Mouse (Mus musculus) MEL (cell line): ENCODE measurements around the gene Asrgl1. TPM values are rescaled to one million over a fixed set of nuclear protein-coding genes. Genes with fewer than 3 reads are reported as not detected.
"Not testable (repeated sequence)": the region's sequence is repeated elsewhere in the genome, so short reads cannot be mapped to it uniquely, and the experiment has no call there.

Experiments used
- DNase-seq: peaks from one replicate; pipeline ENCODE4 v3.0.0; 2011; ENCODE audit warnings: low read depth, low spot score
- H3K27ac ChIP-seq: 2 replicates; pipeline ENCODE4 v1.5.1; 2012; ENCODE audit warnings: low read depth, mild to moderate bottlenecking, control low read depth, low read length, moderate library complexity; ENCODE audit not compliant: control insufficient read depth
- H3K27me3 ChIP-seq, 2 experiments: fragments of 150-350 bp in 1 of 2; sonication (generic) in 1 of 2; 2 replicates each; pipeline ENCODE4 v1.6.1; 2012; ENCODE audit warnings: low read length in 2 of 2, mild to moderate bottlenecking in 2 of 2, improper control_type of control experiment in 1 of 2, moderate library complexity in 1 of 2; ENCODE audit not compliant: insufficient read depth in 2 of 2, control insufficient read depth in 1 of 2
- H3K36me3 ChIP-seq, 2 experiments: 2 replicates each; pipeline ENCODE4 v1.6.1; 2012 to 2014; ENCODE audit warnings: low read length in 2 of 2, improper control_type of control experiment in 1 of 2, inconsistent platforms in 1 of 2, mild to moderate bottlenecking in 1 of 2; ENCODE audit not compliant: insufficient read depth in 2 of 2, control insufficient read depth in 1 of 2
- H3K4me1 ChIP-seq, 2 experiments: fragments of 150-350 bp in 1 of 2; sonication (generic) in 1 of 2; 2 replicates each; pipeline ENCODE4 v1.6.1; 2012; ENCODE audit warnings: low read length in 2 of 2, improper control_type of control experiment in 1 of 2, mild to moderate bottlenecking in 1 of 2; ENCODE audit not compliant: insufficient read depth in 2 of 2, control insufficient read depth in 1 of 2
- H3K4me3 ChIP-seq, 2 experiments: fragments of 150-350 bp in 1 of 2; sonication (generic) in 1 of 2; 2 replicates each; pipeline ENCODE4 v1.5.1; 2012; ENCODE audit warnings: low read depth in 2 of 2, low read length in 2 of 2, mild to moderate bottlenecking in 2 of 2, moderate library complexity in 2 of 2, control low read depth in 1 of 2, improper control_type of control experiment in 1 of 2; ENCODE audit not compliant: control insufficient read depth in 1 of 2, insufficient read depth in 1 of 2
- H3K79me2 ChIP-seq: 2 replicates; pipeline ENCODE4 v1.6.1; 2012; ENCODE audit warnings: mild to moderate bottlenecking, low read length, moderate library complexity; ENCODE audit not compliant: control insufficient read depth, poor library complexity, insufficient read depth
- H3K9ac ChIP-seq: 2 replicates; pipeline ENCODE4 v1.6.1; 2012; ENCODE audit warnings: low read depth, mild to moderate bottlenecking, control low read depth, low read length, moderate library complexity; ENCODE audit not compliant: control insufficient read depth, poor library complexity, severe bottlenecking
- H3K9me3 ChIP-seq: fragments of 150-350 bp; sonication (generic); replicated peaks from 2 replicates; pipeline ENCODE4 v1.6.1; 2012; ENCODE audit warnings: mild to moderate bottlenecking, low read length, improper control_type of control experiment, moderate library complexity; ENCODE audit not compliant: insufficient read depth
- CHD1 ChIP-seq: IDR thresholded peaks from 2 replicates; pipeline ENCODE4 v1.6.1; 2012; ENCODE audit warnings: low read depth, mild to moderate bottlenecking, inconsistent platforms, low read length, improper control_type of control experiment
- CHD2 ChIP-seq: IDR thresholded peaks from 2 replicates; pipeline ENCODE4 v1.6.1; 2011; ENCODE audit warnings: low read length, improper control_type of control experiment
- E2F4 ChIP-seq: IDR thresholded peaks from 2 replicates; pipeline ENCODE4 v1.6.1; 2011; ENCODE audit warnings: low read depth, low read length, improper control_type of control experiment, borderline replicate concordance
- EP300 ChIP-seq, 2 experiments: IDR thresholded peaks; 2 replicates each; pipeline ENCODE4 v1.6.1; 2011; ENCODE audit warnings: improper control_type of control experiment in 2 of 2, low read length in 2 of 2, low read depth in 1 of 2, mild to moderate bottlenecking in 1 of 2
- ETS1 ChIP-seq: IDR thresholded peaks from 2 replicates; pipeline ENCODE4 v1.6.1; 2012; ENCODE audit warnings: low read depth, mild to moderate bottlenecking, inconsistent platforms, low read length, improper control_type of control experiment, moderate library complexity
- GABPA ChIP-seq: IDR thresholded peaks from 2 replicates; pipeline ENCODE4 v1.6.1; 2012; ENCODE audit warnings: low read depth, mild to moderate bottlenecking, inconsistent platforms, low read length, improper control_type of control experiment, moderate library complexity
- GATA1 ChIP-seq: IDR thresholded peaks from 2 replicates; pipeline ENCODE4 v1.6.1; 2011; ENCODE audit warnings: low read depth, low read length, improper control_type of control experiment
- HCFC1 ChIP-seq: IDR thresholded peaks from 2 replicates; pipeline ENCODE4 v1.6.1; 2012; ENCODE audit warnings: low read depth, mild to moderate bottlenecking, inconsistent platforms, low read length, improper control_type of control experiment, moderate library complexity
- KAT2A ChIP-seq: conservative IDR thresholded peaks from 2 replicates; pipeline ENCODE4 v1.6.1; 2012; ENCODE audit warnings: low read depth, low read length, improper control_type of control experiment, inconsistent platforms
- MAX ChIP-seq: IDR thresholded peaks from 2 replicates; pipeline ENCODE4 v1.6.1; 2011; ENCODE audit warnings: low read length, improper control_type of control experiment
- MAZ ChIP-seq: IDR thresholded peaks from 2 replicates; pipeline ENCODE4 v1.6.1; 2012; ENCODE audit warnings: low read depth, mild to moderate bottlenecking, inconsistent platforms, low read length, improper control_type of control experiment
- MXI1 ChIP-seq: IDR thresholded peaks from 2 replicates; pipeline ENCODE4 v1.6.1; 2011; ENCODE audit warnings: mild to moderate bottlenecking, low read depth, low read length, improper control_type of control experiment
- MYB ChIP-seq: IDR thresholded peaks from 2 replicates; pipeline ENCODE4 v1.6.1; 2011; ENCODE audit warnings: mild to moderate bottlenecking, low read depth, low read length, improper control_type of control experiment
- MYC ChIP-seq: IDR thresholded peaks from 2 replicates; pipeline ENCODE4 v1.6.1; 2011; ENCODE audit warnings: low read depth, mild to moderate bottlenecking, low read length, improper control_type of control experiment, moderate library complexity
- NELFE ChIP-seq: IDR thresholded peaks from 2 replicates; pipeline ENCODE4 v1.6.1; 2011; ENCODE audit warnings: low read depth, low read length, improper control_type of control experiment
- NRF1 ChIP-seq: IDR thresholded peaks from 2 replicates; pipeline ENCODE4 v1.6.1; 2014; ENCODE audit warnings: low read depth, mild to moderate bottlenecking, inconsistent platforms, low read length, improper control_type of control experiment, moderate library complexity; ENCODE audit not compliant: poor library complexity, insufficient read depth, severe bottlenecking
- POLR2A ChIP-seq, 2 experiments: IDR thresholded peaks; 2 replicates each; pipeline ENCODE4 v1.6.1; 2011 to 2012; ENCODE audit warnings: low read length in 2 of 2, mild to moderate bottlenecking in 2 of 2, control low read depth in 1 of 2, improper control_type of control experiment in 1 of 2, low read depth in 1 of 2, moderate library complexity in 1 of 2; ENCODE audit not compliant: control insufficient read depth in 1 of 2, insufficient read depth in 1 of 2, poor library complexity in 1 of 2
- POLR2AphosphoS5 ChIP-seq: IDR thresholded peaks from 2 replicates; pipeline ENCODE4 v1.6.1; 2012; ENCODE audit warnings: low read depth, borderline replicate concordance, mild to moderate bottlenecking, inconsistent platforms, low read length, moderate library complexity, mixed read lengths
- TCF12 ChIP-seq: IDR thresholded peaks from 2 replicates; pipeline ENCODE4 v1.6.1; 2014; ENCODE audit warnings: low read depth, mild to moderate bottlenecking, inconsistent platforms, low read length, improper control_type of control experiment, moderate library complexity
- ZKSCAN1 ChIP-seq: IDR thresholded peaks from 2 replicates; pipeline ENCODE4 v1.6.1; 2012; ENCODE audit warnings: low read depth, mild to moderate bottlenecking, inconsistent platforms, low read length, improper control_type of control experiment, moderate library complexity
- ZNF384 ChIP-seq: IDR thresholded peaks from 2 replicates; pipeline ENCODE4 v1.6.1; 2012; ENCODE audit warnings: low read depth, mild to moderate bottlenecking, inconsistent platforms, low read length, improper control_type of control experiment
- polyA plus RNA-seq, 2 experiments: library from polyadenylated mRNA; stranded (reverse) in 1 of 2; unstranded in 1 of 2; fragments of >175 nt in 1 of 2; fragments of >200 nt in 1 of 2; gene quantifications; 2 replicates each; pipeline versions ENCODE4 v1.2.1 to v1.2.4; 2012; ENCODE audit warnings: low replicate concordance in 2 of 2, low read depth in 1 of 2; ENCODE audit not compliant: insufficient read length in 2 of 2, insufficient read depth in 1 of 2, missing spikeins in 1 of 2
- total RNA-seq: library from RNA; depleted of rRNA; stranded (reverse); fragments of 300-350 nt; gene quantifications from 2 replicates; pipeline ENCODE4 v1.2.3, GENCODE M21; 2012

Gene Asrgl1
- total and polyA plus RNA-seq, 3 experiments = 24.5 to 63.9 TPM; not detected in 1

DNA sequence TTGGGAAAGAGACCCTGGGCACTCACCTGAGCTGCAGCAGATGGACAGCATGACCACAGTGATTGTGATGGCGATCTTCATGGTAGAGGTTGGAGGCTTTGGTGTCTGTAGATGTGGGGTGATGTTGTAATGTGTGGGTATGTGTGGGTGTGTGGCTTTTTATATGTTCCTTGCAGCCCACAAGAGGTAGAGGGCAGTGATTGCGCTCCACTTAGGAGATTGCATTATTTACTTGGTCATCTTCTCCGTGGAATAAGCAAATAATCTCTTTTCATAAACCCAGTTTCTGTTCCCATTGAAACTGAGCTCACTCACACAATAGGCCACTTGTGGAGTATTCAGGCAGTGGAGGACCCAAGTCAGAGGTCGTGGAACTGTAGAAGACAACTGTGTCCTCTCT is 47.6 kb downstream of the Asrgl1 start, which contains the start of gene Scgb1a1:
Gene Scgb1a1 (minus strand): TSS at position 138 of the 400 bp plus-strand sequence.
- Histone ChIP-seq H3K27me3 (no peaks in the 10 kb centered on the region; a peak in 1 of 4 replicates), H3K9ac (no peak within 1 kb of the TSS), H3K27ac (no peak within 1 kb of the TSS), H3K79me2 (no peaks in the 10 kb centered on the region), H3K4me3 (no peak within 1 kb of the TSS), H3K9me3 (no peaks in the 10 kb centered on the region), H3K4me1 (peaks cover 0 to 2% of the 10 kb centered on the region in 2 experiments; a peak in 1 of 4 replicates), H3K36me3 (peaks cover 0 to 3% of the 10 kb centered on the region in 2 experiments; a peak in 2 of 4 replicates)
- no peak for DNase-seq
- no peak for TF ChIP-seq CHD1
- no peak for TF ChIP-seq E2F4
- TF ChIP-seq TCF12 = no peak
- no peak for TF ChIP-seq ETS1
- no peak for TF ChIP-seq GABPA
- no peak for TF ChIP-seq MYC
- TF ChIP-seq ZKSCAN1 = no peak
- TF ChIP-seq MYB = no peak
- TF ChIP-seq CHD2 = no peak

DNA sequence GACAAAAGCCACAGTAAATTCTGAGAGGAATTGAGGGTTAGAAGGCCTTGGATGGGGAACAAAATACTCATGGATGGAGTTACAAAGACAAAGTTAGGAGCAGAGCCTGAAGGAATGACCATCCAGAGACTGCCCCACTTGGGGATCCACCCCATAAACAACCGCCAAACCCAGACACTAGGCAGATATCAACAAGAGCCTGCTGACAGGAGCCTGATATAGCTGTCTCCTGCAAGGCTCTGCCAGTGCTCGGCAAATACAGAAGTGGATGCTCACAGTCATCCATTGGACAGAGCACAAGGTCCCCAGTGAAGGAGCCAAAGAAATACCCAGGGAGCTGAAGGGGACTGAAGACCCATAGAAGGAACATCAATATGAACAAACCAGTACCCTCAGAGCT is 51.5 kb downstream of the Asrgl1 start:
- H3K79me2 ChIP-seq, H3K27ac ChIP-seq, DNase-seq, H3K36me3 ChIP-seq, H3K9me3 ChIP-seq, H3K27me3 ChIP-seq, H3K4me3 ChIP-seq: not testable (repeated sequence)
- Histone ChIP-seq H3K4me1 (peaks cover 2 to 12% of the 10 kb centered on the region in 2 experiments; a peak in 2 of 4 replicates), H3K9ac (0 out of 2 replicates have a peak overlapping the region, but pooled peaks have one; percentile 9)

DNA sequence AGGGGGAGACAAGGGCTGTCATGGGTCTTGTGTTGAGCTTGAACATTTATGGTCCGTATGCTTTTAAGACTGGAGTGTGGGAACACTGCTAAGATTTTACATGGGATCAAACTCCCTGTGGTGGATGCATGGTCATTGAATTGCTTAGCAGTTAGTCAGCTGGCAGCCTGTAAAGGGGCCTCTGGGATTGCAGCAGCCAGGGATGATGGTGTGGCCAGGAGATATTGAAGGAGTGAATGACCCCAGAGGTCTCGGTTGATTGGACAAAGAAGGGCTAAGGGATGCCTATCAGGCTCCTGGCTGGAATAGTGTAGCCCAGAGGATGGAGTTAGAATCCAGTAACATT is 52.5 kb downstream of the Asrgl1 start:
- Histone ChIP-seq H3K36me3 (peaks cover 0 to 9% of the 10 kb centered on the region in 2 experiments; a peak in 2 of 4 replicates), H3K4me3 (peak overlapping the region; percentile 56 to 57), H3K4me1 (peaks cover 2 to 12% of the 10 kb centered on the region in 2 experiments; a peak in 2 of 4 replicates), H3K9me3 (no peaks in the 10 kb centered on the region), H3K9ac (peak overlapping the region; percentile 58), H3K27me3 (no peaks in the 10 kb centered on the region), H3K27ac (no peak overlapping the region), H3K79me2 (no peaks in the 10 kb centered on the region)
- no peak for DNase-seq
- TF ChIP-seq GABPA = no peak
- TF ChIP-seq POLR2AphosphoS5 = no peak
- no peak for TF ChIP-seq ZKSCAN1
- TF ChIP-seq E2F4 = no peak
- no peak for TF ChIP-seq POLR2A (IDR thresholded peaks at IDR 0.05; ENCODE audit: control insufficient read depth in 1 of 2, insufficient read depth in 1 of 2, low read depth in 1 of 2, low read length in 2 of 2, poor library complexity in 1 of 2)
- TF ChIP-seq KAT2A = no peak
- no peak for TF ChIP-seq EP300 (IDR thresholded peaks at IDR 0.05; ENCODE audit: low read depth in 1 of 2, low read length in 2 of 2)
- TF ChIP-seq NRF1 = no peak
- TF ChIP-seq MAZ = no peak
- no peak for TF ChIP-seq MXI1
- no peak for TF ChIP-seq GATA1
- TF ChIP-seq ZNF384 = no peak
- no peak for TF ChIP-seq MAX
- no peak for TF ChIP-seq NELFE
- no peak for TF ChIP-seq HCFC1
